Mouse (Mus musculus) G1E (cell line): Measurements from ENCODE around the gene Snx33.

Source experiments
- CTCF ChIP-seq: IDR thresholded peaks from 2 replicates; pipeline ENCODE4 v1.5.1; 2012; ENCODE audit warnings: low read depth, low read length, inconsistent platforms, mixed read lengths
- TAL1 ChIP-seq: conservative IDR thresholded peaks from 2 replicates; pipeline ENCODE4 v1.6.1; 2012; ENCODE audit warnings: low read depth, low read length, inconsistent platforms, mixed read lengths

DNA sequence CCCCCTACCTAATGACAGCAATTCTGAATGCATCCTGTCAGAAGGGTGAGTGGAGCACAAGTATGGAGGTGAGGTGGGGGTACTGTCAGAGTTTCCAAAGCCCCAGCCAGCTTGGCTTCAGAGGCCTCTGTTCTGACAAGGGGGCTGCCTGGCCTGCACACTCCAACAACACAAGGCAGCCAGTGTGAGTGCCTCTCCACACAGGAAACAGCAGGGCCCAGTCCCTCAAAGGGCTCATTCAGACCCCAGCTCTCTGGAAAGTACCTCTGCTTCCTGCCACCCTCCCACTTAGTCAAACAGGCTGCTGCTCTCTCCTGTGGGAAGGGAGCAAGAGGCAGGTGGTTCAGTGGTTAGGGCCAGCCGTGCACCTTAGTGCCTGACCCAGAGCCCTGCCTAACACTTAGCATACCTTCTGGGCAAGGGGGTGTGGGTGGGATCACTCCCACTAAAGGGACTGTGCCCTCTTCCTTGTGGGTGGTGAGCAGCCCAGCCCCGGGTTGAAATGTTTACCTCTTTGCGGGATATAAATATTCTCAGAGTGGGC, 46.6 kb downstream of the Snx33 start:
- TF ChIP-seq CTCF = no peak
- no peak for TF ChIP-seq TAL1
